Mouse (Mus musculus) leukemia stem cell, adult 10-12 weeks (primary cell): ENCODE data around the gene C5ar2. TPM values are rescaled to one million over a fixed set of nuclear protein-coding genes. Genes with fewer than 3 reads are reported as not detected.

ENCODE experiments used
- polyA plus RNA-seq: library from polyadenylated mRNA; stranded (reverse); fragments of >175 nt; gene quantifications from 2 replicates; pipeline ENCODE4 v1.2.3, GENCODE M21; 2012; ENCODE audit warnings: low replicate concordance

Gene C5ar2
- 0.26 and 2.0 TPM in 2 replicates for polyA plus RNA-seq

DNA sequence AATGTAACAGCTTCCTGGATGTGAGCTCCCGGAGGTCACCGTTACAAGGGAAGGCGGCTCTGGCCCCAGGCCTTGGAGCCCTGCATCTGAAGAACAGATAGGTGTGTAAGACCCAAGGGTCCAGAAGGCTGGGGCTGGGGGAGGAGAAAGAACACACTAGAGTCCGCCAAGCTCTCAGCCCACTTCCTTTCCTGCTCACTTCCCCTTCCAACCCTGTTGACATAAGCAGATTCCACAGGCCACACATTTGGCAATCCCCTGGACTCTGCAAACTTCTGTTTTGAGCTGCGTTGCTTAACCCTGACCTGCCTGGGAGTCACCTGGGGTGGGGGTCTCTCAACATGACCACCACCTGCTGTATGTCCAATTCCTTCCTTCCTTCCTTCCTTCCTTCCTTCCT lies at the start of gene C5ar2:
Gene C5ar2, minus strand, starts transcription at position 88 of the 400 bp plus-strand sequence.

GRCm38 (mm10) chr7:16286026-16286961 lies 42.3 kb upstream of the C5ar2 start, which contains the start of gene Ccdc9:
Gene Ccdc9, minus strand, starts transcription at chr7:16286795.

GRCm38 (mm10) chr7:16273081-16273765 lies 29.3 kb upstream of the C5ar2 start, which contains the start of gene Inafm1:
Gene Inafm1, minus strand, starts transcription at chr7:16273617.

GRCm38 (mm10) chr7:16259110-16259590 lies 15.2 kb upstream of the C5ar2 start, which contains the start of gene C5ar1:
Gene C5ar1, minus strand, starts transcription at chr7:16259540.

GRCm38 (mm10) chr7:16221582-16222272 lies 22.2 kb downstream of the C5ar2 start, which contains the start of gene Dhx34:
Gene Dhx34, minus strand, starts transcription at chr7:16222037.

Other genes with a start within 250 kb of the C5ar2 start
- gene Bicra, start 196.2 kb downstream of the C5ar2 start, polyA plus RNA-seq = 93.7 and 130 TPM in 2 replicates
- 0.07 TPM in 1 of 2 replicates, not detected in the other for gene Zfp541, start 182.3 kb downstream of the C5ar2 start, polyA plus RNA-seq
- gene Napa, start 145.7 kb downstream of the C5ar2 start, polyA plus RNA-seq = 213 and 314 TPM in 2 replicates
- gene Kptn, start 124.3 kb downstream of the C5ar2 start, polyA plus RNA-seq = 7.2 and 17.1 TPM in 2 replicates
- gene Slc8a2, start 114.3 kb downstream of the C5ar2 start, polyA plus RNA-seq = 0.15 and 0.18 TPM in 2 replicates
- 2.8 and 3.3 TPM in 2 replicates for gene Meis3, start 69.1 kb downstream of the C5ar2 start, polyA plus RNA-seq
- 40.4 and 47.8 TPM in 2 replicates for gene Dhx34, start 22.1 kb downstream of the C5ar2 start, polyA plus RNA-seq
- 0.09 and 1.5 TPM in 2 replicates for gene C5ar1, start 15.4 kb upstream of the C5ar2 start, polyA plus RNA-seq
- 89.0 and 205 TPM in 2 replicates for gene Inafm1, start 29.5 kb upstream of the C5ar2 start, polyA plus RNA-seq
- 50.5 and 115 TPM in 2 replicates for gene Ccdc9, start 42.6 kb upstream of the C5ar2 start, polyA plus RNA-seq
- 210 and 580 TPM in 2 replicates for gene Bbc3, start 64.2 kb upstream of the C5ar2 start, polyA plus RNA-seq
- gene Sae1, start 143.7 kb upstream of the C5ar2 start, polyA plus RNA-seq = 19.3 and 20.4 TPM in 2 replicates
- 229 and 298 TPM in 2 replicates for gene Zc3h4, start 156.8 kb upstream of the C5ar2 start, polyA plus RNA-seq
- 88.8 and 162 TPM in 2 replicates for gene Tmem160, start 208.6 kb upstream of the C5ar2 start, polyA plus RNA-seq
- gene Npas1, start 233.6 kb upstream of the C5ar2 start, polyA plus RNA-seq = 0.26 TPM in 1 of 2 replicates, not detected in the other